Comparison of ENCODE assay signal across 8 mouse cellular contexts in the genomic region with DNA sequence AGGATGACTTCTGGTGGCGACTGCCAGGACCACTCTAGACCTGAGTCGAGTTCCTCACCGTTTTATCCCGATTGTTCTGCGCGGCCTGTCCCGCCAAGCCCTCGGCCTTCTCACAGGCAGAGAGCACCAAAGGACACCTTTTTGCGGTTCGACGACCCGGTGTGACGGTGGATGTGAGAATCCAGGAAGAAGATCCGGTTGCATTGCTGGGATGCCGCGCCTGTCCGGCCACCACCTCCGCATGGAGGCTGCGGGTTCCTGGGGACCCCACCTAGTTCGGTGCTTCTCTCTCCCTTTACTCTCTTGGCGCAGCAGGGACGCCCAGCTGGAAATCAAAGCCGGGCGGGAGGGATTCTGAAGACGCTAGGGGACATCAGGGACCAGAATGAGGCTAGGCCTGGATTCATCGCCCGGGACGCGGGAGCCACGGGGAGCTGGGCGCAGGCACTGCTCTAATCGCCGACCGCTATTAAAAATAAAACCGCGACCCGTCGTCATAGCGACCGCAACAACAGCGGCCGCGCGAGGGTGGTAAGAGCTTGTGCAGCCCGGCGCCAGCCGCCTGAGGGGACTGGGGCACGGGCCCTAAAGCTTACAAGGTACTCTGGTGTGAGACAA. TPM values are rescaled to one million over a fixed set of nuclear protein-coding genes. Genes with fewer than 3 reads are reported as not detected.
DNase-seq lines count a peak whose midpoint lies in the region; ATAC-seq lines count a peak whose summit lies in the region.

A gene (minus strand): TSS at position 200 of the 618 bp plus-strand sequence.

- peak within 1 kb of the TSS; percentile 95 for H3K4me2 ChIP-seq in hindbrain, embryonic 15.5 days

- H3K9me3 ChIP-seq in hindbrain, embryonic 15.5 days = no peaks in the 10 kb centered on the region

- peak within 1 kb of the TSS; percentile 91 for H3K27ac ChIP-seq in hindbrain, embryonic 15.5 days (replicated peaks)

- H3K4me3 ChIP-seq in hindbrain, embryonic 15.5 days = peak within 1 kb of the TSS; percentile 75

- peak within 1 kb of the TSS; percentile 87 for H3K9ac ChIP-seq in hindbrain, embryonic 15.5 days

- DNase-seq in R1 (ENCODE audit: low read depth, low spot score) = peak; percentile 79
- DNase-seq in cerebellum, postnatal 14 days = peak; percentile 45 to 51
- DNase-seq in gastrocnemius, postnatal 14 days = peak; percentile 74
- peak in 1 of 2 experiments; percentile 53 for DNase-seq in left cerebral cortex, adult 8-10 months (ENCODE audit: low spot score in 2 of 2)
- DNase-seq in lung, postnatal 36 days = peak; percentile 81
- DNase-seq in right cerebral cortex, adult 18-20 months = peak; percentile 49

- peaks cover 55% of the 10 kb centered on the region for H3K4me1 ChIP-seq in hindbrain, embryonic 15.5 days (replicated peaks)

- peaks cover 41% of the 10 kb centered on the region for H3K27me3 ChIP-seq in hindbrain, embryonic 15.5 days

- H3K36me3 ChIP-seq in hindbrain, embryonic 15.5 days = no peaks in the 10 kb centered on the region

- ATAC-seq in hindbrain, embryonic 15.5 days (ENCODE audit: low FRiP score, low read depth) = 0 out of 2 replicates have a peak, but pooled peaks have one; percentile 15
- no peak for ATAC-seq in erythroblast, adult 5-6 weeks (replicated peaks; ENCODE audit: low FRiP score, poor library complexity, severe bottlenecking)

- intact Hi-C loops in gastrocnemius, postnatal 14 days (cut with DNase I; ENCODE audit: low total_unique reads) = no loop called here

- 2% methylated on average over 48 of the region's 48 CpGs for WGBS in hindbrain, embryonic 15.5 days

RNA-seq across cellular contexts. Expression of the gene that starts here (rescaled TPM):
- total RNA-seq in gastrocnemius, postnatal 14 days (2021) = 10 to 100 TPM; 15.8 to 22.3 TPM
- polyA plus RNA-seq in hindbrain, embryonic 15.5 days (2015; fragmentation: Nextera tagmentation; extraction: Ambion mirVana) = 23.5 and 24.8 TPM in 2 replicates
- 10 to 100 TPM; 41.9 to 48.3 (median 44.5) TPM for total RNA-seq in left cerebral cortex, adult 8-10 months (2022)
- total RNA-seq in erythroblast, adult 5-6 weeks (2015; ENCODE audit: low replicate concordance) = not detected in 2 replicates
- not detected in 2 replicates for total RNA-seq in erythroblast, adult 5-6 weeks (2017; ENCODE audit: low replicate concordance)

Comparison
In these comparisons a context has a peak if more than half of its experiments do, and no peak if none do; other contexts are left out.
1. RNA of the gene that starts here (total RNA-seq): 41.9 to 48.3 TPM in left cerebral cortex, adult 8-10 months and 15.8 to 22.3 TPM in gastrocnemius, postnatal 14 days; not detected in erythroblast, adult 5-6 weeks; every median in the first group is over 10 times any median in the second.